Mouse (Mus musculus): ENCODE results near the gene Myh10. TPM values are rescaled to one million over a fixed set of nuclear protein-coding genes. Genes with fewer than 3 reads are reported as not detected.

Gene Myh10
- 10 to 100 TPM in 1 of 2 experiments, 1 to 10 TPM in 1; 7.1 to 17.5 TPM for total RNA-seq (2023)

GRCm38 (mm10) chr11:68691321-68692009, at the start of gene Myh10:
Gene Myh10, plus strand, starts transcription at chr11:68691559.

Other genes with a start within 250 kb of the Myh10 start
- 10 to 100 TPM; 54.9 to 65.3 TPM for gene Pik3r6, start 188.5 kb upstream of the Myh10 start, total RNA-seq (2023)
- gene Mfsd6l, start 135.4 kb upstream of the Myh10 start, total RNA-seq (2023): 1 to 10 TPM; 2.1 to 5.1 TPM
- gene Ccdc42, start 104.5 kb upstream of the Myh10 start, total RNA-seq (2023): not detected
- gene Ndel1, start 180.3 kb downstream of the Myh10 start, total RNA-seq (2023): 100 to 1,000 TPM; 107 to 135 TPM
- not detected for gene Rnf222, start 197.0 kb downstream of the Myh10 start, total RNA-seq (2023)
- gene Rpl26, start 210.0 kb downstream of the Myh10 start, total RNA-seq (2023): 100 to 1,000 TPM; 865 to 943 TPM
- not detected for gene Odf4, start 235.5 kb downstream of the Myh10 start, total RNA-seq (2023)